Mouse (Mus musculus) left cerebral cortex, postnatal 10 days (tissue): ENCODE data around the gene Xrcc1. TPM values are rescaled to one million over a fixed set of nuclear protein-coding genes. Genes with fewer than 3 reads are reported as not detected.

Experiments
- DNase-seq, 2 experiments: peaks; one replicate each; pipeline ENCODE4 v3.0.0; 2021 to 2022; ENCODE audit warnings: low spot score in 2 of 2, mixed read lengths in 1 of 2; ENCODE audit errors: extremely low spot score in 1 of 2
- intact Hi-C: fragments of 180-260 bp; cut with DNase I; formaldehyde crosslinking; loops from one replicate; pipeline ENCODE4 v1.15.1; 2025
- total RNA-seq, 2 experiments: library from RNA; stranded (reverse); gene quantifications; 2 replicates each; pipeline ENCODE4 v1.2.3; 2021

Xrcc1 gene
- total RNA-seq, 2 experiments from 2014 or later = 32.5 to 41.2 TPM

GRCm38 (mm10) chr7:24551985-24552759 is 6.1 kb downstream of the Xrcc1 start:
- intact Hi-C loops = no loop called here
- no peak for DNase-seq

DNA sequence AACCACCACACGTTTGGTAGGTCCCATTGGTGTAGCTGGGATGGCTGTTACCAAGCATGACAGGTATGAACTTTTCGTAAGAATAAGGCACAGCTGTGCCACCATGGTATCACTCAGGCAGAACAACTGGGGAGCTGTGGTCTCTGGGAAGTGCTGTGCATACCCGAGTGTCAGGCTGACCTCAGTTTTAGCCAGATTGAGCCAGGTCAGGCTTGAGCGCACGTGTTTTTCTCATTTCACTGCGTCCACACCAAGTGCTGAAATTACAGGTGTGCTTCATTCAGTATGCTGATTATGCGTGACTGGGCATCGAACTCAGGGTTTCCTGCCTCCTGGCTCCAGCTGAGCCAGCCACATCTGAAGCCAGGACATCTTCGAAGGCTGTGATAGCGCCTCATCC is 9.7 kb downstream of the Xrcc1 start:
- intact Hi-C loops = no loop called here
- no peak for DNase-seq

DNA sequence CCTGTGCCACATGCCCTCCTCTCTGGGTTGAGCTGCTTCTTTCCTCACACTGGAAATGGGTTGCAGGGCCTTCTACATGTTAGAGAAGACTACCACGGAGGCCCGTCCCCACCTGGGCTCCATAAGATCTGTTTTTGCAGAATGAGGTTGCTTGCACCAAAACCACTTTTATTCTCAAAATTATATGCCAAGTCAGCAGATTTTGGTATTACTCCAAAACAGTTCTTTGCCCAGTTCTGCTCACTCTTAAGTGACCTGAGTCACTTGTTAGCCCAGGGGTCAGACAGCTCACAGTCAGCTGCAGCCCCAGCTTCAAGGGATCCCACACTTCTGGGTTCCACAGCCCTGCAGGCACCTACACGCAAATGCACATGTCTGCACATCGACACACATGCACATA is 15.4 kb downstream of the Xrcc1 start:
- intact Hi-C loops = no loop called here
- no peak for DNase-seq

DNA sequence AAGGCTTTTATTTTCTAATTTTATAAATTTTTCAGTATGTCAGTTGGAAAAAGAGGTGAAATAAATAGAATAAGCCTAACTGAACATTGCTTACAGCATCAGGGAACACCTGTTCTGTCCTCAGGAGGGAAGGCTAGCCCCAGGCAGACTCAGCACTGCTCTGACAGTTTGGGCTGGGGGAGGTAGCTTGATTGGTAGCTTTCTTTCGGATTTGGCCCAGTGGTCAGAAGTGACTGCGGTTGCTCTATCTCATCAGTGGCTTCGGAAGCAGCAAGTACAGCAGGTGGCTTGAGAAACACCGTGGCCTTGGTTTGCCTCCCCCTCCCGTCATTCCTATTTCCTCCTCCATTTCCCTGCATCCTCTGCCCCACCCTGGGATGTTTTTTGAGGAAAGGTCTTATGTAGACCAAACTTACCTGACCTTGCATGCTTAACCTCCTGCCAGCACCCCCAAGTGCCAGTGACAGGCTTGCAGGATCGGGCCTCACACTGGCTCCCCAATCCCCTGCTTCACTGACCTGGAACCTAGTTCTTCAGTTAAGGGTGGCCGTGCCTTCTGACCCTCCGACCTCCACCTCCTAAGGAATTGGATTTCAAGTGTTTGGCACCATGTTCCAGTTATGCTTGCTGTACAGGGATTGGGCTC is 17.2 kb downstream of the Xrcc1 start:
- DNase-seq = no peak
- intact Hi-C loops = no loop called here

DNA sequence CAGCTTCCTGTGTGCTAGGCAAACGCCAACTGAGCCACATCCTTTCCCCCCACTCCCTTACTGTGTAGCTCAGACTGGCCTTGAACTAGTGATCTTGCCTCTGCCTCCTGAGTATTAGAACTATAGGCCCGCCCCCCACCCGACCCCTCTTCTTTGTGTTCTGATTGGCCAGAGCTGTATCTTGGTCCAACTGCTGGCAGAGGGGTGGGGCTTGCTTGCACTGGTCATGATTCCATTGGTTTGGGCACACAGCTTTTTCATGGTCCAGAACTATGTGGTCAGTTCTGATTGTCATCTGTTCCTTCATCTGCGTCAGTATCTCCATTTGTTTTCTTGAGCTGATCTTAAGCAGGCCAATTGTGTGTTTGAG is 17.7 kb downstream of the Xrcc1 start:
- intact Hi-C loops = no loop called here
- DNase-seq = no peak

DNA sequence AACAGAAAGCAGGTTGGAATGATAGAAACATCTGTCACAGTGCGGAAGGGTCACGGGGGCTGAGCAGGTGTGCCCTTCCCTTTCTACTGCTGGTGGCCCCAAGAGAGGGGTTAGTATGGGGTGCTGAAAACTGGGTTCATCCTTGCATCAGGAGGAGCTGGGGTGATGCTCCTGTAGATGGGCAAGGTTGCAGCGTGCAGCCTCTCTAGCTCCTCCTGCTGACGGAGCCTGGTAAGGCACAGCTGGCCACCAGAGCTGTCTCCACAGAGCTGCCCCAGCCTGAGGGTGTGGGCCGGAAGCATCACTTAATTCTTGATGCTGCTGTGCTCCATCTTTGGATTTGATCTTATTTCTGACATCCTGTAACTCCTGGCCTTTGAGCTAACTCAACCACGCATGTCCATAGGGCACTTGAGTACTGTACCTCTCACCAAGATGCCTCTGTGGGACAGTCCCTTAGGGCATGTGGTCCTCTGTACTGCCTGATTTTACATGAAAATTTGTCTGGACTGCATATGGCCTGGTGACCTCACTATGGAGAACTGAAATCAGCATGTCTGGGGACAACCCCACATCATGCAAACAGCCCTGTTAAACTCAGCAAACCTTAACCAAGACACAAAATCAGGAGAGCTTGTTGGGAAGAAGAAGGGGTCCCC is 18.6 kb downstream of the Xrcc1 start:
- intact Hi-C loops = no loop called here
- peak in 1 of 2 experiments; percentile 78 for DNase-seq

GRCm38 (mm10) chr7:24565627-24566026 is 19.5 kb downstream of the Xrcc1 start:
- DNase-seq = no peak
- intact Hi-C loops = no loop called here

GRCm38 (mm10) chr7:24566206-24566605 is 20.1 kb downstream of the Xrcc1 start:
- DNase-seq = no peak
- intact Hi-C loops = no loop called here

DNA sequence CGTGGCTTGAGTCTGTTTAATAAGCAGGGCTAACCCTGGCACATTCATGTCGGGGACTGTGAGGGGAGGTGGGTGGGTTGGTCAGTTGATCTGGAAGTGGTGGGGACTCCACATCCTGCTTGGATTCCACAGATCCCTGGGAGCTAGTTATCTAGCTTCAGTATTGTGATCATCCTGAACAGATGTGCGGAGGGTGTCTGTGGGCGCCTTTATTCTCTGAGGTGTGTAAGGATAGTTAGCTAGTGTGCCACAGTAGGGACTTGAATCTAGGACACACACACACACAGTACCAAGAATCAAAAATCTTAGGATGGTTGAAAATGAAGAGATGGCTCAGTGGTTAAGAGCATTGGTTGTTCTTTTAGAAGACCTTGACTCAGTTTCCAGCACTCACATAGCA is 22.4 kb downstream of the Xrcc1 start:
- intact Hi-C loops = no loop called here
- no peak for DNase-seq

GRCm38 (mm10) chr7:24571071-24571470 is 25.0 kb downstream of the Xrcc1 start:
- DNase-seq = no peak
- intact Hi-C loops = no loop called here

- intact Hi-C loops = no loop called here
- DNase-seq = no peak
Measured at GRCm38 (mm10) chr7:24572455-24572854, 26.4 kb downstream of the Xrcc1 start.

- intact Hi-C loops = no loop called here
- DNase-seq = no peak
Measured at GRCm38 (mm10) chr7:24574224-24574796, 28.2 kb downstream of the Xrcc1 start.

DNA sequence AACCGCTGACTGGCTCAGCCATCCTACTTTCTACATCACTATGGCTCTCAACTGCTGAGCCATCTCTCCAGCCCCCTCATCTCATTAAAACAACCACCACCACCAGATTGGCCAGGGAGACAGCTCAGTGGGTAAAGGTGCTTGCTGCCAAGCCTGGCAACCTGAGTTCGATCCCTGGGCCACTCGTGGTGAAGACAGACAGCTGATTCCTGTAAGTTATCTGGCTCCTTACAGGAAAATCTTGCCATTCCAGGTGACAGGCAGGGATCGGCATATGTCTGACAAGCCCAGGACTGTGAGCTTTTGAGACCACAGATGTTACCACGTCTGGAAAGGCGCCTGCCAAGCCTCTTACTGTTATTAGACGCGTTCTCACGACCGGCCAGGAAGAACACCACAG is 31.7 kb downstream of the Xrcc1 start:
- intact Hi-C loops = no loop called here

GRCm38 (mm10) chr7:24584876-24585275 is 38.8 kb downstream of the Xrcc1 start:
- DNase-seq = no peak
- intact Hi-C loops = no loop called here

More for the DNA sequence above, 31.7 kb downstream of the Xrcc1 start:
- DNase-seq = no peak

- intact Hi-C loops = no loop called here
Measured at GRCm38 (mm10) chr7:24585995-24586394, 39.9 kb downstream of the Xrcc1 start.

DNA sequence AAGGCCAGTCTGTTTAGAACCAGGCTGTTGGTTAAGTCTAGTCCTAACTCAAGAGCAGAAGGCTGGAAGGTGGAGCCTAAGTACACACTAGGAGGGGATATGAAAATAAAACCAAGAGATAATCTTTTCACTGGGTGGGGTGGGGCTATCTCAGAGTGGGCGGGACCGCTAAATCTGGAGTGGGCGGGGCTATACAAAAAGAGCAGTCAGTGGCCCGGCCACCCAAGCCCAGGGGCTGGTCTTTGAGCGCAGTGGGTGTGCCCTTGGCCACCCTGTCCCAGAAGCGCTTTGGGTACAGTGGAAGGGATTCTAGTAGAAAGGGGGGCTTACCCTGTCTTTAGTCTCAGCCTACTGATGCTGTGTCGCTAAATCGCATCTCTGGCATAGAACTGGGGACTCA is 40.7 kb downstream of the Xrcc1 start:
- intact Hi-C loops = no loop called here
- no peak for DNase-seq

More at GRCm38 (mm10) chr7:24585995-24586394, 39.9 kb downstream of the Xrcc1 start:
- DNase-seq = peak in 1 of 2 experiments; percentile 51

GRCm38 (mm10) chr7:24587330-24588105 is 41.4 kb downstream of the Xrcc1 start, which contains the start of the genes Ethe1 and Zfp575:
Ethe1 (plus strand) TSS chr7:24587543.
Zfp575 (minus strand) TSS chr7:24587641.
- intact Hi-C loops = no loop called here
- DNase-seq = peak; percentile 74 to 90

GRCm38 (mm10) chr7:24588336-24588735 is 42.2 kb downstream of the Xrcc1 start:
- DNase-seq = no peak
- intact Hi-C loops = no loop called here

- DNase-seq = no peak
- intact Hi-C loops = loop anchor here (10.0 kb wide), 1 partner anchor 373 kb away; no protein-coding TSS in a partner anchor
Measured at GRCm38 (mm10) chr7:24591735-24592134, 45.6 kb downstream of the Xrcc1 start.
